Mouse (Mus musculus) stomach, postnatal 0 days (tissue): Measurements from ENCODE around the gene Wsb2. TPM values are rescaled to one million over a fixed set of nuclear protein-coding genes. Genes with fewer than 3 reads are reported as not detected.

ENCODE experiments used
- ATAC-seq: fragments of 200-750 bp; cut with Nextera tagmentation; 2 replicates; pipeline ENCODE4 v1.8.0; 2017; ENCODE audit not compliant: low FRiP score, low TSS enrichment
- DNase-seq: peaks from one replicate; pipeline ENCODE4 v3.0.0-alpha.2; 2016; ENCODE audit warnings: low spot score
- H3K27ac ChIP-seq: fragments of 300-500 bp; sonication (generic); replicated peaks from 2 replicates; pipeline ENCODE4 v1.5.1; 2014; ENCODE audit warnings: mild to moderate bottlenecking, control low read depth
- H3K27me3 ChIP-seq: fragments of 300-500 bp; sonication (generic); 2 replicates; pipeline ENCODE4 v1.6.1; 2014; ENCODE audit warnings: low read length; ENCODE audit not compliant: control insufficient read depth, insufficient read depth
- H3K36me3 ChIP-seq: fragments of 300-500 bp; sonication (generic); 2 replicates; pipeline ENCODE4 v1.6.1; 2014; ENCODE audit warnings: low read length, mixed read lengths; ENCODE audit not compliant: control insufficient read depth, insufficient read depth
- H3K4me1 ChIP-seq: fragments of 300-500 bp; sonication (generic); replicated peaks from 2 replicates; pipeline ENCODE4 v1.6.1; 2014; ENCODE audit warnings: antibody characterized with exemption; ENCODE audit not compliant: control insufficient read depth, insufficient read depth
- H3K4me2 ChIP-seq: fragments of 300-500 bp; sonication (generic); replicated peaks from 2 replicates; pipeline ENCODE4 v1.6.1; 2014; ENCODE audit warnings: low read depth, mild to moderate bottlenecking, control low read depth, moderate library complexity
- H3K4me3 ChIP-seq: fragments of 300-500 bp; sonication (generic); 2 replicates; pipeline ENCODE4 v1.5.1; 2014; ENCODE audit warnings: low read depth, low read length, control low read depth
- H3K9ac ChIP-seq: fragments of 300-500 bp; sonication (generic); 2 replicates; pipeline ENCODE4 v1.6.1; 2014; ENCODE audit warnings: mild to moderate bottlenecking, low read length, control low read depth, mixed read lengths
- H3K9me3 ChIP-seq: fragments of 300-500 bp; sonication (generic); 2 replicates; pipeline ENCODE4 v1.6.1; 2016; ENCODE audit warnings: low read length; ENCODE audit not compliant: control insufficient read depth
- CTCF ChIP-seq: IDR thresholded peaks from 2 replicates; pipeline ENCODE4 v1.5.1; 2016; ENCODE audit warnings: antibody characterized with exemption, low read depth, mild to moderate bottlenecking, moderate library complexity
- EP300 ChIP-seq: optimal IDR thresholded peaks from 2 replicates; pipeline ENCODE3; 2016; ENCODE audit warnings: antibody characterized with exemption
- WGBS: fragments of 180-500 bp; shearing (Covaris S2); extraction: QIAGEN DNeasy Blood & Tissue Kit; methylation state at CpG from one replicate; pipeline ENCODE4 v1.1.7; 2014; 5-methylcytosine and 5-hydroxymethylcytosine counted together
- polyA plus RNA-seq: library from polyadenylated mRNA; unstranded; fragments of >200 nt; fragmentation: Nextera tagmentation; extraction: Ambion mirVana; gene quantifications from 2 replicates; pipeline ENCODE4 v1.2.1, GENCODE M21; 2015

The Wsb2 gene
- polyA plus RNA-seq, 1 experiment from 2014 or later = 50.3 TPM

DNA sequence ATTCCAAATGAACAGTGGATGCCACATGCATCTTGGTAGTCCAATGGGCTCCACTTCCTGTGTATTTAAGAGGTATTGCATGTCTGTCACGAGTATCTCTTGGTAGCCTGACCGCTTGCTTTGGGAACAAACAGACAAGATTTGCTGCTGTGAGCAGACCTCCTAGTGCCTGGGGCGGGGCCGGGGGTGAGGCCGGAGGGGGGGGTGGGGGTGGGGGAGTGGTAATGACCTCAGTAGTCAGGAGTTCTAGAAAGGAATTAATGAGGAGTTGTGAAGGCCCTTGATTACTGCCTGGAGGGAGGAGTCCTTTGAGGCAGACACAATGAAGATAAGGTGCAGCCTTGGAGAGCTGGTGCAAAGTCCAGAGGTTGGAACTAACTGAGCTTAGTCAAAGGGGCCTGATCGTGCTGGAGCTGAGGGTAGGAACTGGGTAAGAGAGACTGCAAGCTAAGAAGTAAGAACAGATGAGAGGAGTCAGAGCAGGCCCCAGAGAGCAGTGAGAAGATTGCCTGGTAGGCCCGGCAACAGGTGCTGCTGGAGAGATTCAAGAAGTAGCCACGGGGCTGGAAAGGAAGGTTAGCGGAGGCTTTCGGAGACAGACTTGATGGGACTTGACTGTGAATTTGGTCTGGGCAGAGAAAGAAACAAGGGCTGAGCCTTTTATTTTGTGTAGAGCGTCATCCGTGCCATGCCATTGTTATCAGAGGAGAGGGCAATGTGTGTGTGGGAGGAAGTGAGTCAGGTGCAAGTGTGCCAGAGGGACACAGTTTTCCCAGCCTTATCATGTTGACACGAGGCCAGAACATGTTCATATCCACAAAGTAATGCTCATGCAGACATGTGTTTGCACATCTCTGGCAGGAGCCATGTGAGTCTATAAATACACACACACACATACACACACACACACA lies 3.8 kb downstream of the Wsb2 start:
- peak; percentile 84 for DNase-seq
- Histone ChIP-seq H3K4me3 (no peak overlapping the region), H3K9ac (no peak overlapping the region), H3K36me3 (peaks cover 3% of the 10 kb centered on the region; the same call in 1 of the 2 replicates), H3K4me1 (peaks cover 8% of the 10 kb centered on the region), H3K4me2 (peak overlapping the region; percentile 31; the same call in 1 of the 2 replicates), H3K9me3 (no peaks in the 10 kb centered on the region), H3K27me3 (no peaks in the 10 kb centered on the region), H3K27ac (peak overlapping the region; percentile 91)
- TF ChIP-seq EP300 (no peak), CTCF (no peak)
- ATAC-seq = peak; percentile 84
- 33% methylated on average over 13 of the region's 13 CpGs for WGBS

DNA sequence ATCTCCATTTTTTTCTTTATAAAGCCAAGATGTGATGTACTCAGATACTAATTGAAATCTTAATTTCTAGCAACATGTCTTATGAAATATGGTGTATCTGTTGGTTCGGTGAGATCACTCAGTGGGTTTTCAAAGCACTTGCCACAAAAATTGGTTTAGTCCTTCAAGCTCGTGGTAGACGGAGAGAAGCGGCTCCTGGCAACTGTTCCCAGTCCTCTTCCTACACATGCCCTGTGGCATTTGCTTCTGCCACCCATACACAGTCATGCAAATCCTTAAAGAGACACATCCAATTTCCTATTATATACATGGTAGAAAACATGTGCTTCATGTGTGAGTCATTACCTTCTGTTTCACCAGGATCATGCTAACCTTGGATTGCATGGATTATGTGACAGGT lies 4.5 kb downstream of the Wsb2 start:
- H3K4me1 ChIP-seq = peaks cover 8% of the 10 kb centered on the region
- H3K9me3 ChIP-seq = no peaks in the 10 kb centered on the region
- no peak overlapping the region for H3K4me2 ChIP-seq
- 82% methylated on average over 4 of the region's 4 CpGs for WGBS
- TF ChIP-seq CTCF (no peak), EP300 (no peak)
- no peak for ATAC-seq
- H3K36me3 ChIP-seq = peaks cover 4% of the 10 kb centered on the region; the same call in 1 of the 2 replicates
- H3K27ac ChIP-seq = peak overlapping the region; percentile 87; the same call in 1 of the 2 replicates
- H3K9ac ChIP-seq = no peak overlapping the region
- no peaks in the 10 kb centered on the region for H3K27me3 ChIP-seq
- DNase-seq = no peak
- H3K4me3 ChIP-seq = no peak overlapping the region

DNA sequence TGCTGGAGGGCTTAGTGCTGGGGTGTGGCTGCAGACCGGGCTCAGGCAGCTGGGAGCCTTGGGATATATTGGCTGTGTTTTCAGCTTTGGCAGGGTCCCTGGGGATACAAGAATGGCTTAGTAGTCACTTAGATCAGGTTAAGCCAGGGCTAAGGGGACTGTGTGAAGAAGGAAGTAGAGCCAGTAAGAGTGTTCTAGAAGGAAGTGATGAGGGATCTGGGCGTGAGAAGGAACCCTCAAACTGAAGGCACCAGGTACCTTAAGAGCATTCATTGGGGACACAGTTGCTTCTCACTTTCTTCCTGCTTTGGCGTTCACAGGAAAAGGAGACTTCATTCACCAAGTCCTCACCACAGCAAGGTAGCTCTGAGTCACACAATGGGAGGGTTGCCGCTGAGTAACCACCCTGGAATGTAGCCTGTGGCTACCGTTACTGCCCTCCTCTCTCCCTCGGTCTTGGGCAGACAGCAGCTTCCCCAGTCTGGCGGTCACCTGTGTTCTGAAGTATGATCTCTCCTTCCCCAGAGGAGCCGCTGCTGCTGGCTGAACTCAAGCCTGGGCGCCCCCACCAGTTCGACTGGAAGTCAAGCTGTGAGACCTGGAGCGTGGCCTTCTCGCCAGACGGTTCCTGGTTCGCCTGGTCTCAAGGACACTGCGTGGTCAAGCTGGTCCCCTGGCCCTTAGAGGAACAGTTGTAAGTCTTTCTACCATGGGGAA lies 6.1 kb downstream of the Wsb2 start:
- peak overlapping the region; percentile 8; the same call in 1 of the 2 replicates for H3K9ac ChIP-seq
- TF ChIP-seq CTCF (no peak), EP300 (no peak)
- H3K4me2 ChIP-seq = peak overlapping the region; percentile 0; the same call in 1 of the 2 replicates
- H3K27me3 ChIP-seq = no peaks in the 10 kb centered on the region
- H3K4me1 ChIP-seq = peaks cover 8% of the 10 kb centered on the region
- peak overlapping the region; percentile 87 for H3K27ac ChIP-seq
- no peaks in the 10 kb centered on the region for H3K9me3 ChIP-seq
- H3K36me3 ChIP-seq = peaks cover 4% of the 10 kb centered on the region; the same call in 1 of the 2 replicates
- no peak overlapping the region for H3K4me3 ChIP-seq
- DNase-seq (peak; percentile 84), ATAC-seq (peak; percentile 71)
- WGBS = 43% methylated on average over 15 of the region's 15 CpGs

DNA sequence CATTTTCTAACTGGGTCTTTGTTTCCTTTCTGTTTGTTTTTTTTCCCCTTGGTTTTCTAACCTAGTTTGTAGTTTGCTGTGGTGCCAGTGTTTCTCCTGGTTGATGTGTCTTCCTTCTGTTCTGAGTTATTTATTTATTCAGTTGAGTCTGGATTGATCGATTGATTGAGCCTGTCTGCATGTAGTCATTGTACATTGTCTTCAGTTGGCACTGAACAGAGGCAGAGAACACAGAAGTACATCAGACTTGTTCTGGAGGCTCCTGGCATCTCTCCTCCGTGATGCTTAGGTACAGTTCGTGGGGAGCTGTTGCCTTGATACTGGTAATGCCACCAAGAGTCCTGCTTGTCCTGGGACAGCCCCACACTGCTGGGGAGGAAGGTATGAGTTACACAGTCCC lies 7.7 kb downstream of the Wsb2 start:
- Histone ChIP-seq H3K4me1 (peaks cover 6% of the 10 kb centered on the region), H3K4me2 (no peak overlapping the region), H3K9ac (no peak overlapping the region), H3K36me3 (peaks cover 12% of the 10 kb centered on the region; the same call in 1 of the 2 replicates), H3K27me3 (no peaks in the 10 kb centered on the region), H3K9me3 (no peaks in the 10 kb centered on the region), H3K27ac (peak overlapping the region; percentile 40; the same call in 1 of the 2 replicates), H3K4me3 (no peak overlapping the region)
- ATAC-seq = no peak
- no peak for DNase-seq
- TF ChIP-seq CTCF = no peak
- TF ChIP-seq EP300 = no peak
- WGBS = 86% methylated on average over 3 of the region's 3 CpGs

DNA sequence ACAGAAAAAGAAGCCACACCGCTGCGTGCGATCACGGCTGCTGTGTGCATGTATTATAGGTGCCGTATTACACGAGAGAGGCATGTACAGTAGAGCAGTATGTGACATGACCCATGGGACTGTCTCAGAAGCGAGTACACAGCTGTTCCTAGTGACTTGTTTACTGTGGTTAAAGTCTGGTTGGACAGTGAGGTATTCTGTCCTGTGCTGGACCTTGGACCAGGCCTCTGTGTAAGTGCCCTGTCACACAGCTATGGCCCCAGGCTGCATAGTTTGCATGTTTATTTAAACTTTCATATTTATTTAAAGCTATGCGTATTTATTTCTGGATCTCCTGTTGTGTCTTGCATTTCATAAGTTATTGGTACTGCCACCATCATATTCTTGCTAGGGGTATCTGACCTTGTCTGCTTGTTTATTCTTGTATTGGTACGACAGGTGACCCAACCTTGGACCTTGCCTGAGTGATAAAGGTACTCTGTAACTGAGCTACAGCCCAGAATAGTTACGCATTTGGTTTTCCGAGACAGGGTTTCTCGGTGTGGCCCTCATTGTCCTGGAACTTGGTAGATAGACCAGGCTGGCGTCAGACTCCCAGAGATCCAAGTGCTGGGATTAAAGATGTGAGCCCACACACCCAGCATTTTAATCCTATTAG lies 8.9 kb downstream of the Wsb2 start:
- no peak overlapping the region for H3K4me3 ChIP-seq
- no peak for TF ChIP-seq CTCF
- no peak for TF ChIP-seq EP300
- no peak overlapping the region for H3K4me2 ChIP-seq
- peak overlapping the region; percentile 40 for H3K27ac ChIP-seq
- 68% methylated on average over 13 of the region's 13 CpGs for WGBS
- H3K27me3 ChIP-seq = no peaks in the 10 kb centered on the region
- ATAC-seq = peak; percentile 76
- DNase-seq = no peak
- peaks cover 18% of the 10 kb centered on the region; the same call in 1 of the 2 replicates for H3K36me3 ChIP-seq
- H3K9ac ChIP-seq = no peak overlapping the region
- H3K4me1 ChIP-seq = peaks cover 3% of the 10 kb centered on the region; the same call in 1 of the 2 replicates
- no peaks in the 10 kb centered on the region for H3K9me3 ChIP-seq
